Mouse (Mus musculus) intestine, postnatal 0 days (tissue): ENCODE results near the gene Slco3a1. TPM values are rescaled to one million over a fixed set of nuclear protein-coding genes. Genes with fewer than 3 reads are reported as not detected.

ENCODE experiments used
- ATAC-seq: fragments of 200-750 bp; cut with Nextera tagmentation; 2 replicates; pipeline ENCODE4 v1.8.0; 2017; ENCODE audit warnings: mild to moderate bottlenecking, moderate TSS enrichment, moderate library complexity
- H3K27ac ChIP-seq: fragments of 300-500 bp; sonication (generic); 2 replicates; pipeline ENCODE4 v1.5.1; 2014; ENCODE audit warnings: mild to moderate bottlenecking, low read depth, low read length, moderate library complexity
- H3K27me3 ChIP-seq: fragments of 300-500 bp; sonication (generic); replicated peaks from 2 replicates; pipeline ENCODE4 v1.6.1; 2014; ENCODE audit warnings: low read length, mixed read lengths; ENCODE audit not compliant: control insufficient read depth, insufficient read depth
- H3K36me3 ChIP-seq: fragments of 300-500 bp; sonication (generic); 2 replicates; pipeline ENCODE4 v1.6.1; 2014; ENCODE audit warnings: mild to moderate bottlenecking, moderate library complexity; ENCODE audit not compliant: control insufficient read depth, insufficient read depth
- H3K4me1 ChIP-seq: fragments of 300-500 bp; sonication (generic); replicated peaks from 2 replicates; pipeline ENCODE4 v1.6.1; 2014; ENCODE audit warnings: antibody characterized with exemption, low read length, mixed read lengths; ENCODE audit not compliant: control insufficient read depth, insufficient read depth
- H3K4me2 ChIP-seq: fragments of 300-500 bp; sonication (generic); replicated peaks from 2 replicates; pipeline ENCODE4 v1.6.1; 2014; ENCODE audit warnings: low read depth, mild to moderate bottlenecking, moderate library complexity
- H3K4me3 ChIP-seq: fragments of 300-500 bp; sonication (generic); 2 replicates; pipeline ENCODE4 v1.5.1; 2014; ENCODE audit warnings: low read depth, low read length
- H3K9ac ChIP-seq: fragments of 300-500 bp; sonication (generic); 2 replicates; pipeline ENCODE4 v1.6.1; 2014; ENCODE audit warnings: mild to moderate bottlenecking, low read depth, low read length
- H3K9me3 ChIP-seq: fragments of 300-500 bp; sonication (generic); 2 replicates; pipeline ENCODE4 v1.6.1; 2016; ENCODE audit warnings: mixed run types; ENCODE audit not compliant: control insufficient read depth
- CTCF ChIP-seq: sonication (generic); IDR thresholded peaks from 2 replicates; pipeline ENCODE4 v1.5.1; 2016; ENCODE audit warnings: low read depth, mild to moderate bottlenecking, control low read depth, antibody characterized with exemption, moderate library complexity
- WGBS: fragments of 180-500 bp; shearing (Covaris S2); extraction: QIAGEN DNeasy Blood & Tissue Kit; methylation state at CpG from one replicate; pipeline ENCODE4 v1.1.7; 2014; 5-methylcytosine and 5-hydroxymethylcytosine counted together
- polyA plus RNA-seq: library from polyadenylated mRNA; unstranded; fragments of >200 nt; fragmentation: Nextera tagmentation; extraction: Ambion mirVana; gene quantifications from 2 replicates; pipeline ENCODE4 v1.2.1, GENCODE M21; 2015

Slco3a1 gene
- polyA plus RNA-seq, 1 experiment from 2014 or later: 8.1 TPM

GRCm38 (mm10) chr7:74354527-74355256, 199.9 kb downstream of the Slco3a1 start:
- H3K9me3 ChIP-seq: no peaks in the 10 kb centered on the region
- no peaks in the 10 kb centered on the region for H3K36me3 ChIP-seq
- 56% methylated on average over 8 of the region's 8 CpGs for WGBS
- no peak overlapping the region for H3K4me2 ChIP-seq
- no peak overlapping the region for H3K9ac ChIP-seq
- H3K4me1 ChIP-seq: no peaks in the 10 kb centered on the region
- peak; percentile 94 for TF ChIP-seq CTCF
- no peak overlapping the region for H3K4me3 ChIP-seq
- H3K27me3 ChIP-seq: no peaks in the 10 kb centered on the region
- 0 out of 2 replicates have a peak, but pooled peaks have one; percentile 22 for ATAC-seq
- H3K27ac ChIP-seq: no peak overlapping the region

DNA sequence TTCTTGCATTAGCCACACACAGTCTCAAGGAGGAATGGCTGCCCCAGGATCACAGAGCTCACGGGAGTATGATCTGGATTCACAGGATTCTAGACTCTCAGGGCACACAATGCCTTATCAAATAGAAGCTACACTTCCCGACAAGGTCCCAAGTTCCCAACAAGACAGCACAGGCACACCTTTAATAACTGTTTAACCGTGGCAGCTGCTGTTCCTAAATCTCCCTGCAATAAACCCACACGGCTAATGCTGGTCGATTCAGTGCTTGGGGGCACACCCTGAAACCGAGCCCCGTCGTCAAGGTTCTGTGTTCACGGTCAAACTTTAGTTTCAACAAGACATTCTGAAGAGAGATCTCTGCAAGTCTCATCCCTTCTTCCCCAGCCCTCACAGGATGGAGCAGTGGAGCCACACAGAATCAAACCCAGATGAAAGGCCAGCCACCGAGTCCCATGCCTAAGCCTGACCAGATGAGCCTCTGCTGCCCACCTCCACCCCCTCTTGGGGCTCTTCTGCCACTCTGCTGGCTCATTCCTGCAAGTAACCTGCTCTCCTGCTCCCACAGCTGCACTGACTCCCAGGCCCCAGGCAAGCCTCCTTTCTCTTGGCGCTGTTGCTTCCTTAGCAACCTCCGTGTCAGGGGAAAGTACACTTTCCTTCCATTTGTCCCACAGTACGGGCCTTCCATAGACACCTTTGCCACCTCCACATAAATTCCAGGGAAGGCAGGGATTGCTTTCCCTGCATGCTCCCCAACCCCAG, 200.7 kb downstream of the Slco3a1 start:
- Histone ChIP-seq H3K27ac (no peak overlapping the region), H3K36me3 (no peaks in the 10 kb centered on the region), H3K4me2 (no peak overlapping the region), H3K4me3 (no peak overlapping the region), H3K4me1 (no peaks in the 10 kb centered on the region), H3K9ac (no peak overlapping the region), H3K27me3 (no peaks in the 10 kb centered on the region), H3K9me3 (no peaks in the 10 kb centered on the region)
- WGBS: 44% methylated on average over 13 of the region's 13 CpGs
- no peak for ATAC-seq
- no peak for TF ChIP-seq CTCF

DNA sequence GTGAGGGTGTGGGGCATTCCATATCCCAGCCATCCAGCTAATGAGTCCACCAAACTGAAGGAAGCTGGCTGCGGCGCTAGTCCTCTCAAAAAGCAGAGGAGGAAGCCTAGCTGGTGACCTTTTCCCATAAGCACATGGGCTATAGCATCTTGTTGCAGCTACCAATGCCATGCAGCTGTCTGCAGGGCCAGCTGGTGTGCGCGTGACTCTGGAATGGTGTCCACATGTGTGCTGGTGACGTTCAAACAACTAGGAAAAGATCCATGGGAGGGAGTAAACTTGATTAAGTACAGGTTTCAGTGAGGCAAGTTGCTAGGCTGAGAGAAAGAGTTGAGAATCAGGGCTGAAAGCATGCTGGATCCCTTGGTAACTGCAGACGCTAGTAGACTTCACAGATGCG, 201.3 kb downstream of the Slco3a1 start:
- Histone ChIP-seq H3K4me2 (no peak overlapping the region), H3K27ac (no peak overlapping the region), H3K4me1 (no peaks in the 10 kb centered on the region), H3K27me3 (no peaks in the 10 kb centered on the region), H3K36me3 (no peaks in the 10 kb centered on the region), H3K4me3 (no peak overlapping the region), H3K9ac (no peak overlapping the region), H3K9me3 (no peaks in the 10 kb centered on the region)
- WGBS: 84% methylated on average over 7 of the region's 7 CpGs
- TF ChIP-seq CTCF: no peak
- ATAC-seq: no peak

GRCm38 (mm10) chr7:74348318-74348890, 206.2 kb downstream of the Slco3a1 start:
- Histone ChIP-seq H3K36me3 (no peaks in the 10 kb centered on the region), H3K9ac (no peak overlapping the region), H3K4me3 (no peak overlapping the region), H3K27ac (no peak overlapping the region), H3K9me3 (no peaks in the 10 kb centered on the region), H3K4me2 (no peak overlapping the region), H3K27me3 (no peaks in the 10 kb centered on the region), H3K4me1 (no peaks in the 10 kb centered on the region)
- ATAC-seq: no peak
- WGBS: 88% methylated on average over 7 of the region's 7 CpGs
- TF ChIP-seq CTCF: no peak

DNA sequence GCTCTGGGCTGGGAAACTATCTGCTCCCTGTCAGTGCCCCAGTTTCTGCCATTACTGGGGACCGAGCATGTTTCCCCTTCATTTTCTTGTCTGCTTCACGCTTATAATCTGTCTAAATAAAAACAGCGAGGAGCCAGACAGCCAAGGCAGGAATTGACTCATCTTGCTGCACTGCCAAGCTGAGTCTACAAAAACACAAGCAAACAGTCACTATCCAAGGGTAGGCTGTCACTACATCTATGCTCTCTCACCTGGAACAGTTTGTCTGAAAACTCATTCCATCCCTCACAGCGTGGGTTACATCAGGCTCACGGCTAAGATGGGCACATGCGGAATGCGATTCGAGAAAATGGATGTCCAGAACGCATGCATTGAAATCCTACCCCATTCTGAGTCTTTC, 207.6 kb downstream of the Slco3a1 start:
- Histone ChIP-seq H3K36me3 (no peaks in the 10 kb centered on the region), H3K9me3 (no peaks in the 10 kb centered on the region), H3K4me2 (no peak overlapping the region), H3K27me3 (no peaks in the 10 kb centered on the region), H3K27ac (no peak overlapping the region), H3K4me3 (no peak overlapping the region), H3K4me1 (no peaks in the 10 kb centered on the region), H3K9ac (no peak overlapping the region)
- ATAC-seq: no peak
- WGBS: 83% methylated on average over 9 of the region's 9 CpGs
- no peak for TF ChIP-seq CTCF

DNA sequence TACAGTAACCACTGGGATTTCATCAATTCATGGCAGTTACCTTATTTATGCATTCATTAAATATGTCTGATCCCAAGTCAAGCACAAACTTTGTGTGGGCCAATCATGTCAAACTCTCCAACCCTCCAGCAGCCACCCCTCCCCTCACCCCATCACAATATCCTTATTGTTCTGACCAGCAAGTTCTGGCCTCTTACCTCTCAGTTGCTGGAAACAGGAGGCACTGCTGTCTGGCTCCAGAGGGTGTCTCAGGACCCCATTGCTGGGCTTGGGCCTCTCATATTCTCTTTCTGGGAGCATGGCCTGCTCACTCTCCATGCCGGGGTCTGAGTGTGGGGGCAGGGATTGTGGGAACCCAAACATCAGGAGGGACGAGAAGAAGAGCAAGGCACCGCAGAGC, 208.1 kb downstream of the Slco3a1 start:
- Histone ChIP-seq H3K9me3 (no peaks in the 10 kb centered on the region), H3K9ac (no peak overlapping the region), H3K4me3 (no peak overlapping the region), H3K4me1 (0 out of 2 replicates have a peak, but pooled peaks cover under 1% of the 10 kb centered on the region), H3K36me3 (no peaks in the 10 kb centered on the region), H3K27me3 (no peaks in the 10 kb centered on the region), H3K27ac (no peak overlapping the region), H3K4me2 (no peak overlapping the region)
- WGBS: 72% methylated on average over 3 of the region's 3 CpGs
- ATAC-seq: no peak
- TF ChIP-seq CTCF: no peak
